Mouse (Mus musculus): ENCODE measurements around the gene Sfxn5. TPM values are rescaled to one million over a fixed set of nuclear protein-coding genes. Genes with fewer than 3 reads are reported as not detected.

The Sfxn5 gene
- polyA plus RNA-seq, 1 experiment = 172 TPM

DNA sequence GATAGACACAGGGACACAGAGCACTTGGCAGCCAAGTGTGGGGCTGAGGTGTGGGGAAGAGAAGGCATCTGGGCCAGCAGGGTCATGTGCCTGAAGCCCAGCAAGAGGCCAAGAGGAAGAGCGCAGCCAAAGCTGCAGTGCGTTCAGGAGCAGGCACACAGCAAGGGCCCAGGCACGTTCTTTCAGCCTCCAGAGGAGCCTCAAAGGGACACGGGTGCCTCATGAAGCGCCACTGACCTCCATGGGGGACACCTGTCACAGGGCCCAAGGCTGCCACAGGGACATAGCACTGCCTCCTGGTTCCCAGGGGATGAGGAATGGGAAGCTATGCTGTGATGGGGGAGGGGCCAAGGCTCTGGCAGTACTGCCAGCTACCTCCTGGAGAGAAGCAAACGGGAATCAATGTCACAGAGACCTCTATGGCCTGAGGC is 82.4 kb downstream of the Sfxn5 start:
- 0 out of 2 replicates have a peak, but pooled peaks cover 3% of the 10 kb centered on the region for H3K4me1 ChIP-seq (ENCODE audit: control insufficient read depth, insufficient read depth, low read length)
- TF ChIP-seq CTCF (IDR thresholded peaks at IDR 0.05; ENCODE audit: borderline replicate concordance, insufficient read depth, low read depth, low read length) = no peak
- TF ChIP-seq POLR2A (IDR thresholded peaks at IDR 0.05; ENCODE audit: borderline replicate concordance, insufficient read depth, low read length) = no peak
- H3K27me3 ChIP-seq (ENCODE audit: control insufficient read depth, insufficient read depth, low read length) = no peaks in the 10 kb centered on the region
- no peak overlapping the region for H3K4me3 ChIP-seq (replicated peaks; ENCODE audit: insufficient read depth, low read depth, low read length)
- no peak overlapping the region for H3K27ac ChIP-seq (ENCODE audit: insufficient read depth, low read length)
- DNase-seq = peak; percentile 40 to 56
- WGBS = 15% methylated on average over 6 of the region's 6 CpGs

DNA sequence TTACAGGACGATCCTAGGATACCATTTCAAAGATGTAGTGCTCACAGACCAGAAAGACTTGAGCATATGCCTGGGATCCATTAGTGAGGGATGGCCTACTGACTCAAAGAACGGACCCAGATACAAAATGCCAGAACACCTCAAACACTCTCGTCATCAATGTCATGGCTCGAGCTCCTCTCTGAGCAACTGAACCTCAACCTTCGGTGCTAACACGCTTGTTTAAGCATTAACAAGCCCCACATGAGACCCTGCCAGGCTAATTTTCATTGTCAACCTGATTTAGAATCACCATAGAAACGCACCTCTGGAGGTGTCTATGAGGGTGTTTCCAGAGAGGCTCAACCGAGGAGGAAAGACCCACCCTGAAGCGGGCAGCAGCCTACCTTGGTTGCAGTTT is 83.4 kb downstream of the Sfxn5 start:
- no peak for DNase-seq
- 88% methylated on average over 9 of the region's 9 CpGs for WGBS
- H3K4me1 ChIP-seq (ENCODE audit: control insufficient read depth, insufficient read depth, low read length) = 0 out of 2 replicates have a peak, but pooled peaks cover 3% of the 10 kb centered on the region
- H3K27me3 ChIP-seq (ENCODE audit: control insufficient read depth, insufficient read depth, low read length) = no peaks in the 10 kb centered on the region
- H3K27ac ChIP-seq (ENCODE audit: insufficient read depth, low read length) = no peak overlapping the region
- H3K4me3 ChIP-seq (replicated peaks; ENCODE audit: insufficient read depth, low read depth, low read length) = no peak overlapping the region
- no peak for TF ChIP-seq POLR2A (IDR thresholded peaks at IDR 0.05; ENCODE audit: borderline replicate concordance, insufficient read depth, low read length)
- TF ChIP-seq CTCF (IDR thresholded peaks at IDR 0.05; ENCODE audit: borderline replicate concordance, insufficient read depth, low read depth, low read length) = no peak

DNA sequence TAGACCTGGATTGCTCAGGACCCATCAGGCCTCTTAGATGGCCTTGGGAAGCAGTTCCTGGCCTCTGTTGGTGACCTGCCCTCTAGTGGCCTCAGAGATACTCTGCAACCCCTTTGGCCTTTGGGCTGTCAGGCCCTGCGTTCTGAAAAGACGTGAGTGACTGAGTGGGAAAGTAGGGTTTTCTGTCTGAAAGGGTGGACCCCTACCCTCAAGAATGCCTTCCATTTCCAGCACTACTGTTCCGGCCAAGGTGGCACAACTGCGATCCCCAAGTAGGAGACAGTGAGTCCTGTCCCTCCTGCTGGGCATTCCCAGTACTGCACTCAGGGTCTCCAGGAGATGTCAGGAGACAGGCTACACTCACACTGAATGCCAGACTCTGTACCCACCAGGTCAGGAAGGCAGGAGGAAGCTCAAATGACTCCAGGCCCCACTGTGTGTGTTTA is 94.2 kb downstream of the Sfxn5 start:
- TF ChIP-seq POLR2A (IDR thresholded peaks at IDR 0.05; ENCODE audit: borderline replicate concordance, insufficient read depth, low read length) = no peak
- peak; percentile 76 for TF ChIP-seq CTCF (IDR thresholded peaks at IDR 0.05; ENCODE audit: borderline replicate concordance, insufficient read depth, low read depth, low read length)
- no peaks in the 10 kb centered on the region for H3K4me1 ChIP-seq (ENCODE audit: control insufficient read depth, insufficient read depth, low read length)
- H3K27ac ChIP-seq (ENCODE audit: insufficient read depth, low read length) = no peak overlapping the region
- DNase-seq = peak; percentile 47 to 59
- no peak overlapping the region for H3K4me3 ChIP-seq (replicated peaks; ENCODE audit: insufficient read depth, low read depth, low read length)
- WGBS = 20% methylated on average over 4 of the region's 4 CpGs
- no peaks in the 10 kb centered on the region for H3K27me3 ChIP-seq (ENCODE audit: control insufficient read depth, insufficient read depth, low read length)

- H3K4me1 ChIP-seq (ENCODE audit: control insufficient read depth, insufficient read depth, low read length) = no peaks in the 10 kb centered on the region
- TF ChIP-seq CTCF (IDR thresholded peaks at IDR 0.05; ENCODE audit: borderline replicate concordance, insufficient read depth, low read depth, low read length) (no peak), POLR2A (IDR thresholded peaks at IDR 0.05; ENCODE audit: borderline replicate concordance, insufficient read depth, low read length) (no peak)
- no peak overlapping the region for H3K4me3 ChIP-seq (replicated peaks; ENCODE audit: insufficient read depth, low read depth, low read length)
- 69% methylated on average over 10 of the region's 10 CpGs for WGBS
- no peak for DNase-seq
- H3K27me3 ChIP-seq (ENCODE audit: control insufficient read depth, insufficient read depth, low read length) = no peaks in the 10 kb centered on the region
- H3K27ac ChIP-seq (ENCODE audit: insufficient read depth, low read length) = no peak overlapping the region
These were observed 95.5 kb downstream of the Sfxn5 start for GRCm38 (mm10) chr6:85237595-85238337.

DNA sequence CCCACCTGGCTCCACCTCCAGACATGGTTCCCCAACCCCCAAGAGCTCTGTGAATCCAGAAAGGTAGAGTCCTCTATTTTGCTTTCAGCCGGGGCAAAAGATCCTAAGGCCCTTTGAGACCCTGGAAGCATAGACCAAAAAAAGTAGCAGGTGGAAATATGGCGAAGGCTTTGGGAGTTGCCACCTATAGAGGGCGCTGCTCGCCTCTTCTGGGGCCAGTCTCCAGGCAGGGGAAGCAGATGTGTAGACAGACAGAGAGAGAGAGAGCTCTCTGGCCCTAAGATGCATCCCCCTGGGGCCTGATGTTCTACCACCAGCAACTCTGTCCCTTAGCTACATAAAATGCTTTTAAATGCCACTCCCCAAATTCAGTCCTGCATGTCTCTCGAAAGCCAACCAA is 96.2 kb downstream of the Sfxn5 start:
- Histone ChIP-seq H3K27me3 (ENCODE audit: control insufficient read depth, insufficient read depth, low read length) (no peaks in the 10 kb centered on the region), H3K4me1 (ENCODE audit: control insufficient read depth, insufficient read depth, low read length) (no peaks in the 10 kb centered on the region), H3K27ac (ENCODE audit: insufficient read depth, low read length) (no peak overlapping the region), H3K4me3 (replicated peaks; ENCODE audit: insufficient read depth, low read depth, low read length) (no peak overlapping the region)
- DNase-seq = peak in 1 of 2 experiments; percentile 38
- WGBS = 58% methylated on average over 5 of the region's 5 CpGs
- TF ChIP-seq POLR2A (IDR thresholded peaks at IDR 0.05; ENCODE audit: borderline replicate concordance, insufficient read depth, low read length) = no peak
- TF ChIP-seq CTCF (IDR thresholded peaks at IDR 0.05; ENCODE audit: borderline replicate concordance, insufficient read depth, low read depth, low read length) = peak; percentile 39; the same call in 1 of the 2 replicates

DNA sequence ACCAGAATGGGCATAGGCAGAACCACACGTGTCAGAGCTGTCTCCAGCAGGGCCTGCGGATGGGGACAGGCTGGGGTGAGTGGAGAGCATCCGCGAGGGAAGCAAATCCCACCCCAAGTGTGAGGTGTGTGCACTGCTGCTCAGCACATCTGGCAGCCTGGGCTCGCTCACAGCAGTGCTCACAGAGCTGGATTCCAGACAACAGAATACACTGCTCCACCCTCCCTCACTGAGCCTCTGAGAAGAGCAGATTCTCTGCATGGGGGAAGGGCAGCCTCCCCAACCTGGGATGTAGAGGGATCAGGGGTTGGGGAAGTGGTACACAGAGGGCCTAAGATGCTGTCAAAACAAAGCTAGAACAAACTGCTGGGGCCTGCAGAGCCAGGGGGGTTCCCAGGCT is 98.4 kb downstream of the Sfxn5 start:
- no peak overlapping the region for H3K4me3 ChIP-seq (replicated peaks; ENCODE audit: insufficient read depth, low read depth, low read length)
- H3K27ac ChIP-seq (ENCODE audit: insufficient read depth, low read length) = no peak overlapping the region
- DNase-seq = no peak
- H3K4me1 ChIP-seq (ENCODE audit: control insufficient read depth, insufficient read depth, low read length) = no peaks in the 10 kb centered on the region
- TF ChIP-seq CTCF (IDR thresholded peaks at IDR 0.05; ENCODE audit: borderline replicate concordance, insufficient read depth, low read depth, low read length) (no peak), POLR2A (IDR thresholded peaks at IDR 0.05; ENCODE audit: borderline replicate concordance, insufficient read depth, low read length) (no peak)
- WGBS = 67% methylated on average over 5 of the region's 5 CpGs
- no peaks in the 10 kb centered on the region for H3K27me3 ChIP-seq (ENCODE audit: control insufficient read depth, insufficient read depth, low read length)

DNA sequence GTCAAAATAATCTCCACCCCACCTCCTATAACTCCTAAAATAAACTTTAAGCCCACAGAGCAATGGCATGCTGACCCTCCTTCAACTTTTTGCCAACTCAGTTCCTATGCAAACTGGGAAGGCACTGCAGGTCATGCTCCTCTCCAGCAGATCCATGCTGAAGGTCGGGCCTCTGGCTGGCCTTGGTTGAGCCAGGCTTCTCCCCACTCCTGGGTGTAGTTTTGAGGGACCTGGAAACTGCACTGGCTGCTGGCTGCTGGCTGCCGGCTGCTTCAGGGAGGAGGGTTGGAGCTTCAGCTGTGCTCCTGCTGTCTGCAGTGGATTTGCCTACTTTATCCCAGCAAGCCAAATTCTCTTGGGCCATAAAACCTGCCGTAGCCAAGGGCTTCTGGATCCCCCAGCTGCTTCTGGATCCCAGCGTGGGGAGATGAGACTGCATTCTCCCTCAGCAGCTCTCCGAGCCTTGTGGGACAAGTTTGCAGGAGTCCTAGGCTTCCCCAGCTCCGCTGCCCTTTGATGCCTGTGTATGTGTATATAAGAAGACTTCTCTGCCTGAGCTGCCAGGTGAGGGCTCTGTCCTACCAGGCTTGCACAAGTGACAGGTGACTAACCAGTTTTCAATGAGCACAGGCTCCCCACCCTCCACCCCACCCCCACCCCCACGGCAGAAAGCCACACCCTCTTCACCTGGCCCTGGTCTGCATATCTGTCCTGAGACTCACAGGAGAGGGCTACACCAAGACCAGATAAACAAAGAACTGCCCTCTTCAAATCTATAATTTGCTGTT is 100.2 kb downstream of the Sfxn5 start:
- Histone ChIP-seq H3K27ac (ENCODE audit: insufficient read depth, low read length) (no peak overlapping the region), H3K4me1 (ENCODE audit: control insufficient read depth, insufficient read depth, low read length) (no peaks in the 10 kb centered on the region), H3K27me3 (ENCODE audit: control insufficient read depth, insufficient read depth, low read length) (no peaks in the 10 kb centered on the region), H3K4me3 (replicated peaks; ENCODE audit: insufficient read depth, low read depth, low read length) (no peak overlapping the region)
- no peak for DNase-seq
- no peak for TF ChIP-seq CTCF (IDR thresholded peaks at IDR 0.05; ENCODE audit: borderline replicate concordance, insufficient read depth, low read depth, low read length)
- TF ChIP-seq POLR2A (IDR thresholded peaks at IDR 0.05; ENCODE audit: borderline replicate concordance, insufficient read depth, low read length) = no peak
- 64% methylated on average over 7 of the region's 7 CpGs for WGBS
